Mouse (Mus musculus) G1E (cell line): ENCODE measurements around the gene Pigt.

Source experiments
- CTCF ChIP-seq: IDR thresholded peaks from 2 replicates; pipeline ENCODE4 v1.5.1; 2012; ENCODE audit warnings: low read depth, low read length, inconsistent platforms, mixed read lengths
- GATA1 ChIP-seq: IDR thresholded peaks from 2 replicates; pipeline ENCODE4 v1.6.1; 2012; ENCODE audit warnings: borderline replicate concordance, low read length, inconsistent platforms, mixed read lengths
- GATA2 ChIP-seq: IDR thresholded peaks from 2 replicates; pipeline ENCODE4 v1.6.1; 2012; ENCODE audit warnings: low read depth, low read length, inconsistent platforms, borderline replicate concordance
- POLR2AphosphoS5 ChIP-seq: IDR thresholded peaks from 2 replicates; pipeline ENCODE4 v1.6.1; 2012; ENCODE audit warnings: low read depth, low read length, inconsistent platforms; ENCODE audit not compliant: insufficient replicate concordance
- TAL1 ChIP-seq: conservative IDR thresholded peaks from 2 replicates; pipeline ENCODE4 v1.6.1; 2012; ENCODE audit warnings: low read depth, low read length, inconsistent platforms, mixed read lengths

DNA sequence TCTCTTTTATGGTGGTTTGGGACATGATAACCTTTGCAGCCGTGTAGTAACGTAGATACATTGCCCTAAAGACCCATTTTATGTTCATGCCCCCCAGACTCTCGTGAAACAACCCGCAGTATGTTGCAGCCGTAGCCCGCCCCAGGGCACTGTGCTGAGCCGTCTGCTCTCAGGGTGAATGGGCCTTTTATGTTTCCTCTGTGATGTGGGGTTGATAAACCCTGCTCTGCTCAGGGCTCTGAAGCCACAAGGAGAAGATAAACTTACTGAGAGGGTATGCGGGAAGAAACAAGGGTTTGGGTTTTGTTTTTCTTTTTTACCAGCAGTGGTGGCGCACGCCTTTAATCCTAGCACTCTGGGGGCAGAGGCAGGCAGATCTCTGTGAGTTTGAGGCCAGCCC, 37.0 kb downstream of the Pigt start:
- TF ChIP-seq CTCF (no peak), GATA1 (no peak), TAL1 (no peak), POLR2AphosphoS5 (no peak), GATA2 (no peak)
